Mouse (Mus musculus) megakaryocyte, embryonic 14.5 days (primary cell): ENCODE results near the gene C2cd3.

ENCODE experiments used
- FLI1 ChIP-seq: IDR thresholded peaks from 2 replicates; pipeline ENCODE4 v1.6.1; 2012; ENCODE audit warnings: low read length, inconsistent platforms, mixed read lengths
- GATA1 ChIP-seq: IDR thresholded peaks from 3 replicates; pipeline ENCODE4 v1.6.1; 2012; ENCODE audit warnings: mixed read lengths, low read length, inconsistent platforms, borderline replicate concordance

- TF ChIP-seq GATA1: no peak
- TF ChIP-seq FLI1: no peak
These were observed 8.9 kb upstream of the C2cd3 start for GRCm38 (mm10) chr7:100363162-100363561.
